Mouse (Mus musculus) E14TG2a.4 (cell line): ENCODE measurements at regions not wholly inside any gene's neighbourhood (a gene's known extent, or its start where the extent isn't known, plus 50 kb on each side); places are given as distances from the start of the nearest gene placed in this dataset.

Experiments
- H3K27me3 ChIP-seq: 2 replicates; pipeline ENCODE4 v1.6.1; 2014; ENCODE audit warnings: low read length, control low read depth; ENCODE audit not compliant: insufficient read depth
- H3K36me3 ChIP-seq: 2 replicates; pipeline ENCODE4 v1.6.1; 2014; ENCODE audit warnings: low read length, control low read depth; ENCODE audit not compliant: insufficient read depth
- H3K4me1 ChIP-seq: replicated peaks from 2 replicates; pipeline ENCODE4 v1.6.1; 2014; ENCODE audit warnings: low read depth, low read length, control low read depth
- H3K4me3 ChIP-seq: replicated peaks from 2 replicates; pipeline ENCODE4 v1.5.1; 2014; ENCODE audit warnings: mild to moderate bottlenecking, low read length
- H3K9me3 ChIP-seq: 2 replicates; pipeline ENCODE4 v1.6.1; 2014; ENCODE audit warnings: low read length, control low read depth
- CTCF ChIP-seq: conservative IDR thresholded peaks from 2 replicates; pipeline ENCODE4 v1.5.1; 2014; ENCODE audit warnings: low read length
- NANOG ChIP-seq: IDR thresholded peaks from 2 replicates; pipeline ENCODE4 v1.6.1; 2014; ENCODE audit warnings: borderline replicate concordance, low read length, mixed read lengths
- POU5F1 ChIP-seq: IDR thresholded peaks from 2 replicates; pipeline ENCODE4 v1.6.1; 2014; ENCODE audit warnings: low read length, borderline replicate concordance

DNA sequence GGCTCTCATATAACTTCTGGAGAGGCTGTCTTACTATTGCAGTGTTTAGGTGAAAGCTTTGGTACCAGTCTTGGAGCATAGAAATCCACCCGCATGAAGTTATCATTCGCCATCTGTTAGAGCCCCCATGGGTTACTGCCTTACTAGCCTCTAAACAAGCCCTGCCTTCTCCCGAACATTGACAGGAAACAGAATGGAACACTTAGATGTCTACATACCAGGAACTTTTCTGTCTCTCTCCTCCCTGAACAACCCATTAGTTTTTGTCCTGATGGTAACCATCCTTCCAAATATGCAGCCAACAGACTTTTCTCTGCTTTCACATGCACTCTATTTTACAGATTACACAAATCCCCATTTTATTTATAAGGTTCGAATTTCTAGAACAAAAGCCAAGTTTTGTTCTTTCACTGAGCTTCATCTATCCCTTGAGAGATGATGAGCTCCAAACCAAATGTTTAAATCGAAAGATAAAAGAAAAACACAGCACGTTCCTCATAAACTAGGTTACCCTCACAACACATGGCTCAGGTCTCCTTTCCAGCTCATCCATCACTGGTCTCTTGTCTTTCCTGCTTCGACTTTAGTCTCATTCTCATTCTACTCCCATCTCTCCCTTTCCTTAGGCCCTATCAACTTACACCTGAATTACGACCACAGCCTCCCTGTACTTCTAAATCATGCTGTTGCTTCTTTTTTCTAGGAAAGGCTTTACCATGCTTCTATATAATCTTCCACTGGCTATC, 114.8 kb upstream of the Wdr75 start:
- H3K9me3 ChIP-seq: no peaks in the 10 kb centered on the region
- H3K27me3 ChIP-seq: no peaks in the 10 kb centered on the region
- no peaks in the 10 kb centered on the region for H3K36me3 ChIP-seq
- no peak overlapping the region for H3K4me3 ChIP-seq
- TF ChIP-seq POU5F1 (no peak), NANOG (no peak), CTCF (no peak)
- no peaks in the 10 kb centered on the region for H3K4me1 ChIP-seq

DNA sequence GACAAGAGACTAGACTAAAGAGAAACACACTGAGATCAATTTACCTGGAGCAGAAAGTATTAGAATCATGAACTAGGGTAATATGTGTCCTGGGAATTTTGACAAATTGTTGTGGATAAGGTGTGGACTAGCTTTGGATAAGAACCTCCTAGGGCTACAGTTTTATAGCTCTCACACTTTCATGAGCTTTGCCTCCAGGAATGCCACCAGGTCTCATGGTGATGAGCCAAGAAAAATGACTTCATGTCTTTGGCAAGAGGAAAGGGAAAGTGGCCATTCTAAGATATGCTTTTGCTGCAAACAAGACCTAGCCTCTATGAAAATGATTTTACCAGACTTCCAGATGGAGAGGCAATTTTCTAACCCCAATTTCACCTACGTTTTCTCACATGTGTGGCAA, 94.1 kb upstream of the Wdr75 start:
- Histone ChIP-seq H3K9me3 (peaks cover 4% of the 10 kb centered on the region; the same call in 1 of the 2 replicates), H3K4me1 (no peaks in the 10 kb centered on the region), H3K27me3 (no peaks in the 10 kb centered on the region), H3K4me3 (no peak overlapping the region), H3K36me3 (no peaks in the 10 kb centered on the region)
- no peak for TF ChIP-seq CTCF
- TF ChIP-seq NANOG: no peak
- no peak for TF ChIP-seq POU5F1

GRCm38 (mm10) chr1:45701516-45701915, 93.5 kb upstream of the Wdr75 start:
- Histone ChIP-seq H3K4me3 (no peak overlapping the region), H3K36me3 (no peaks in the 10 kb centered on the region), H3K9me3 (peaks cover 4% of the 10 kb centered on the region; the same call in 1 of the 2 replicates), H3K4me1 (no peaks in the 10 kb centered on the region), H3K27me3 (no peaks in the 10 kb centered on the region)
- no peak for TF ChIP-seq POU5F1
- TF ChIP-seq CTCF: no peak
- TF ChIP-seq NANOG: no peak

- H3K4me1 ChIP-seq: no peaks in the 10 kb centered on the region
- H3K36me3 ChIP-seq: no peaks in the 10 kb centered on the region
- no peaks in the 10 kb centered on the region for H3K27me3 ChIP-seq
- H3K9me3 ChIP-seq: peaks cover 29% of the 10 kb centered on the region
- no peak for TF ChIP-seq NANOG
- TF ChIP-seq CTCF: no peak
- no peak for TF ChIP-seq POU5F1
- no peak overlapping the region for H3K4me3 ChIP-seq
Observed at GRCm38 (mm10) chr1:45723369-45723768, 71.6 kb upstream of the Wdr75 start.

- Histone ChIP-seq H3K4me1 (no peaks in the 10 kb centered on the region), H3K9me3 (peaks cover 33% of the 10 kb centered on the region), H3K27me3 (no peaks in the 10 kb centered on the region), H3K36me3 (no peaks in the 10 kb centered on the region), H3K4me3 (no peak overlapping the region)
- TF ChIP-seq CTCF: no peak
Observed at GRCm38 (mm10) chr1:45732958-45733357, 62.0 kb upstream of the Wdr75 start.

GRCm38 (mm10) chr1:45745136-45745535, 49.8 kb upstream of the Wdr75 start:
- H3K36me3 ChIP-seq: no peaks in the 10 kb centered on the region

More at GRCm38 (mm10) chr1:45745136-45745535, 49.8 kb upstream of the Wdr75 start:
- no peak overlapping the region for H3K4me3 ChIP-seq
- no peaks in the 10 kb centered on the region for H3K27me3 ChIP-seq
- no peak for TF ChIP-seq CTCF
- no peak for TF ChIP-seq POU5F1
- TF ChIP-seq NANOG: no peak
- peaks cover 25% of the 10 kb centered on the region for H3K9me3 ChIP-seq
- H3K4me1 ChIP-seq: no peaks in the 10 kb centered on the region
